Mouse (Mus musculus): ENCODE results near the gene Ugt1a5. TPM values are rescaled to one million over a fixed set of nuclear protein-coding genes. Genes with fewer than 3 reads are reported as not detected.

The Ugt1a5 gene
- not detected for polyA plus RNA-seq (2017; shearing (Covaris generic))

DNA sequence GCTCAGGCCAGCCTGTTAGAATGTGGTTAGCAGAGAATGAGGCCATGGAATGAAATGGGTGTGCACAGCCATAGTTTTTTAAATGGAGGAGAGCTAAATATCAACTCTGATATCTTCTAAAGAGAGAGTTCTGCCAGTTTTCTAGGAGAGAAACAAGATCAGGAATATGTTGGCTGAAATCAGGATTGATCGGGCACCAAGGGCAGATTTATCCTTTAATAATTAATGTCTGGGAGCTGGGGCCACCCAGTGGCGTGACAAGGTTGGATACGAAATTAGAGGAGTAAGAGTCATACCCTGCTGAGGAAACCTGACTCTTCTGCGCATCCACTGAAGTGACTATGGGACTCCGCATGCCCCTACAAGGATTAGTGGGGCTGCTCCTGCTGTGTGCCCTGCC lies at the start of gene Ugt1a5:
Ugt1a5 (plus strand) TSS at position 302 of the 400 bp plus-strand sequence.

GRCm38 (mm10) chr1:88134457-88135011 lies 31.3 kb upstream of the Ugt1a5 start, which contains the start of gene Ugt1a6a:
Gene Ugt1a6a (plus strand): TSS chr1:88134809.

GRCm38 (mm10) chr1:88200456-88200855 lies 34.6 kb downstream of the Ugt1a5 start, which contains the start of gene Ugt1a2:
Gene Ugt1a2 (plus strand): TSS chr1:88200601.

DNA sequence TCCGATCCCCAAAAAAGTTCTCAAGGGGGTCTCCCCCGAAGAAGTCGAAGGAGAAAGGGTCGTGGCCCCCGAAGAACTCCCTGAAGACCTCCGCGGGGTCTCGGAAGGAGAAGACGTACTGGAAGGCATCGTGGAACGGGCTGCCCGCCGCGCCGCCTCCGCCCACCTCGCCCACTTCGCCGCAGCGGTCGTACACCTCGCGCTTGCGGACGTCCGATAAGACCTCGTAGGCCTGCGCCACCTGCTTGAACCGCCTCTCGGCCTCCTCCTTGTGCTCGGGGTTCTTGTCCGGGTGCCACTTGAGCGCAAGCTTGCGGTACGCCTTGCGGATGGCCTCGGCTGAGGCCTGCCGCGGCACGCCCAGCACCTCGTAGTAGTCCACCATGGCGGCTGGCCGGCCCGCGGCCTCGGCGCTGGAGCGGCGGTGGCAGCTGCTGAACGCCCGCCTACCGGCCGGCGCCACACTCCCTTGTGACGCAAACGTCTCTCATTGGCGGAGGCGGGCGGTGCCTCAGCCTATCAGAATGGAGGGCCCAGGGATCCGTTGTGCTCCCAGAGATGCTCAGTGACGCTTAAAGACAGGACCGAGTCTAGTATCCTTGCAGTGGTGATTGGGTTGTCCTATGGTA lies 39.6 kb downstream of the Ugt1a5 start, which contains the start of gene Dnajb3:
Dnajb3 (minus strand) TSS at position 489 of the 629 bp plus-strand sequence.

DNA sequence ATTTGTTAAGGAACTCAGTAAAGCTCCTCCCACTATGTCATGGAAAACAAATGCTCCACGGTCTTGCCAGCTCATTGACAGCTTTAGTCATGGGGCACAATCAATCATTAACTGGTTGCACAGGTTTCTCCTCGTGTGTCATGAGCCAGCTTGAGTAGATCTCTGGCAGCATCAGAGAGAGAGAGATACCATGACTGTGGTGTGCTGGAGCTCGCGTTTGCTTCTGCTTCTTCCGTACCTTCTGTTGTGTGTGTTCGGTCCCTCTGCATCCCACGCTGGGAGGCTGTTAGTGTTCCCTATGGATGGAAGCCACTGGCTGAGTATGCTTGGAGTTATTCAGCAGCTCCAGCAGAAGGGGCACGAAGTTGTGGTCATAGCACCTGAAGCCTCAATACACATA lies 46.0 kb downstream of the Ugt1a5 start, which contains the start of gene Ugt1a1:
Ugt1a1 (plus strand) TSS at position 148 of the 400 bp plus-strand sequence.

GRCm38 (mm10) chr1:88226670-88227379 lies 61.0 kb downstream of the Ugt1a5 start, which contains the start of gene Mroh2a:
Gene Mroh2a (plus strand): TSS chr1:88226986.

Other genes starting within 250 kb of the Ugt1a5 start
- gene Usp40, start 157.5 kb upstream of the Ugt1a5 start, polyA plus RNA-seq (2017; shearing (Covaris generic)), result 21.1 TPM
- not detected for gene Ugt1a10, start 110.6 kb upstream of the Ugt1a5 start, polyA plus RNA-seq (2017; shearing (Covaris generic))
- 0.15 TPM for gene Ugt1a9, start 95.2 kb upstream of the Ugt1a5 start, polyA plus RNA-seq (2017; shearing (Covaris generic))
- not detected for gene Ugt1a8, start 78.2 kb upstream of the Ugt1a5 start, polyA plus RNA-seq (2017; shearing (Covaris generic))
- gene Ugt1a7c, start 71.0 kb upstream of the Ugt1a5 start, polyA plus RNA-seq (2017; shearing (Covaris generic)), result 0.90 TPM
- not detected for gene Ugt1a6b, start 62.8 kb upstream of the Ugt1a5 start, polyA plus RNA-seq (2017; shearing (Covaris generic))
- 0.66 TPM for gene Ugt1a6a, start 31.2 kb upstream of the Ugt1a5 start, polyA plus RNA-seq (2017; shearing (Covaris generic))
- not detected for gene Ugt1a2, start 34.6 kb downstream of the Ugt1a5 start, polyA plus RNA-seq (2017; shearing (Covaris generic))
- 0.53 TPM for gene Dnajb3, start 39.8 kb downstream of the Ugt1a5 start, polyA plus RNA-seq (2017; shearing (Covaris generic))
- not detected for gene Ugt1a1, start 45.9 kb downstream of the Ugt1a5 start, polyA plus RNA-seq (2017; shearing (Covaris generic))
- gene Mroh2a, start 61.0 kb downstream of the Ugt1a5 start, polyA plus RNA-seq (2017; shearing (Covaris generic)), result 0.75 TPM
- 115 TPM for gene Hjurp, start 111.6 kb downstream of the Ugt1a5 start, polyA plus RNA-seq (2017; shearing (Covaris generic))
- gene Trpm8, start 111.6 kb downstream of the Ugt1a5 start, polyA plus RNA-seq (2017; shearing (Covaris generic)), result not detected
- not detected for gene Spp2, start 240.9 kb downstream of the Ugt1a5 start, polyA plus RNA-seq (2017; shearing (Covaris generic))

All from activated CD4-positive, CD25-positive, alpha-beta regulatory T cell, adult 9 weeks (primary cell).